Mouse (Mus musculus) cerebellum, adult 9-11 months (tissue): ENCODE data around the gene Bmp2.
A peak's percentile ranks its signal among the peaks of the same experiment; 100 is the strongest.

Experiments
- DNase-seq: peaks from one replicate; pipeline ENCODE4 v3.0.0; 2022

The Bmp2 gene

DNA sequence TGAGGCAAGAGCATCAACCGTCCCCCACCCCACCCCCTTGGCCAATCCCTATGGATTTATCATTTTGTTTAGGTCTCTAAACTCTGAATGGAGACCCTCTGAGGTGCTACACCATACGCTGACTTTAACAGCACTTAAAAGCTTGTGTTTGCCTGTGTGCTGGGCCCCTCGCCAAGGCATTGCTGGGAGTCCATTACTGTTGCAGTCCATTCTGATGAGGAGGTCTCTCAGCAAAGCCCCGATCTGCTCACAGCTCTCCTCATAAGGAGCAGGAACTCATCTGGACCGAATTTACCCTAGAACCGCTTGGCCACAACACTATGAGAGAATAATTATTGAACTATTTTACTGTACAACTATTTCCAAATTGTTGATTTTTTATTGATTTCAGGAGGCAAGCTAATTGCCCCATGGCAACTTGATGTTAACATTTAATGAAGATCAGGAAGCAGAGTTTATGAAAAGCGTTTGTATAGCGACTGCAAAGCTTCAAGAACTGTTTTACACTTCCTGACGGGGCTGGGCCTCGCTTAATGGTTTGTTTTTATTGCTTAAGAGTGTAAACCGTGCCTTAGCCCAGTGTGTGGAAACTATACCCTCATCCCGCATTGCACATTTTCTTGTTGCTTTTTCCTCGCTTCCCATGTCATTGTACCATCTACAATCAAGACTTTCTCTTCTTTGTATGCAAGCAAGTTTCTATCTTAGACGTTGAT lies 14.2 kb downstream of the Bmp2 start:
- DNase-seq = no peak

DNA sequence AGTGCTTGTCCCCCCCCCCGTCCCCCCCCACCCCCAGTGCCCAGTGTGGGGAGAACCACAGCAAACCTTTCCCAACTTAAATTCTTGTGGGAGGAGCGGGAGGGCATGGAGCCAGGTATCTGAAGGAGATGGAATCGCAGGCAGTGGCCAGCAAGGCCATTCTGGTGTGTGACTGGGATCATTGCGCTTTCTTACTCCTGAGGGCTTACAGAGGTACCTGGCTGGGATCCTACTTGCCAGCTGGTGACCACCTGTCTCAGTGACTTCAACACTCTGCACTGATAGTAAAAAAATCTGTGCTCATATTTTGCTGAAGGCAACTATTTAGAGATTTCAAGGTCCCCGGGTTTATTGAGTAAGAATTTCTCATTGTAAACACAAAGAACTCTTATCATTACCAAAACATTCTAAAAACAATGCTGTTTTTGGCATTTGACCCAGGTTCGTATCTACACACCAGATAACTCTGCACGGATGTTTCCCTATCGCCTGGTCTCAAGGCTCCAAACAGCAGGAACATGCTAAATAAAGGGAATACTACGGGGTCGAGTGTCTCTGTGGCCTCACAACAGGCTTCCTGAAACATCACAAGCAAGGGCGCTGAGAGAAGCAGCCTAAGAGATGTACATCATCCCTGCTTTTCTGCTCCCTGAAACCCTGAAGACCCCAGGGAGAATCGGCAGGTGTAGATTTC lies 39.8 kb downstream of the Bmp2 start:
- peak; percentile 28 for DNase-seq
